18 mouse cellular contexts compared by ENCODE assay signal in genomic region chr13:41846516-41846915, GRCm38 (mm10). TPM values are rescaled to one million over a fixed set of nuclear protein-coding genes. Genes with fewer than 3 reads are reported as not detected.
DNase-seq lines count a peak whose midpoint lies in the region; ATAC-seq and TF ChIP-seq lines count a peak whose summit lies in the region.
"Had no signal": no experiment of that assay in that cellular context is flagged by ENCODE, and none has a peak within 500 bp of the region (broad histone marks: within the 10 kb centered on the region; RNA-seq: fewer than 3 reads in every experiment).

No protein-coding gene starts in this region.

- peaks cover 5% of the 10 kb centered on the region; the same call in 1 of the 2 replicates for H3K4me1 ChIP-seq in heart, embryonic 12.5 days (replicated peaks)
- H3K4me1 ChIP-seq in CH12.LX (ENCODE audit: control insufficient read depth in 1 of 2, insufficient read depth in 2 of 2): peaks cover 20 to 44% of the 10 kb centered on the region in 2 experiments; a peak in 3 of 4 replicates
- no peaks in the 10 kb centered on the region for H3K4me1 ChIP-seq in lung, postnatal 0 days (ENCODE audit: insufficient read depth, low read depth, low read length)
- no peaks in the 10 kb centered on the region for H3K4me1 ChIP-seq in intestine, embryonic 15.5 days (replicated peaks)

- H3K27ac ChIP-seq in heart, embryonic 12.5 days (ENCODE audit: poor library complexity, severe bottlenecking): no peak overlapping the region
- H3K27ac ChIP-seq in CH12.LX (ENCODE audit: insufficient read depth, low read depth): peak overlapping the region; percentile 13
- H3K27ac ChIP-seq in lung, postnatal 0 days (ENCODE audit: low read length): no peak overlapping the region
- no peak overlapping the region for H3K27ac ChIP-seq in intestine, embryonic 15.5 days
- H3K27ac ChIP-seq: embryonic facial prominence, embryonic 13.5 days; hindbrain, embryonic 15.5 days; midbrain, embryonic 15.5 days had no signal

- no peak overlapping the region for H3K4me3 ChIP-seq in heart, embryonic 12.5 days
- H3K4me3 ChIP-seq in CH12.LX (replicated peaks in 1 of 3; ENCODE audit: low read depth in 2 of 3, low read length in 2 of 3, poor library complexity in 1 of 3): peak overlapping the region in 2 of 3 experiments; percentile 26 to 55
- H3K4me3 ChIP-seq in lung, postnatal 0 days (ENCODE audit: low read depth, low read length): no peak overlapping the region
- no peak overlapping the region for H3K4me3 ChIP-seq in intestine, embryonic 15.5 days (replicated peaks)
- H3K4me3 ChIP-seq: embryonic facial prominence, embryonic 13.5 days; hindbrain, embryonic 15.5 days; midbrain, embryonic 15.5 days had no signal

- TF ChIP-seq EP300 in CH12.LX (IDR thresholded peaks at IDR 0.05; ENCODE audit: low read length): no peak
- TF ChIP-seq EP300 in lung, postnatal 0 days (IDR thresholded peaks at IDR 0.05): 0 out of 2 replicates have a peak, but pooled peaks have one; percentile 18

- DNase-seq in heart, adult 18-20 months: peak; percentile 23 to 36
- no peak for DNase-seq in CH12.LX (ENCODE audit: extremely low read depth)
- peak; percentile 59 for DNase-seq in adrenal gland, postnatal 10 days
- peak; percentile 85 for DNase-seq in lung, postnatal 0 days (ENCODE audit: low spot score)
- no peak for DNase-seq in cerebellum, adult 11-12 months
- DNase-seq in right cerebral cortex, adult 18-20 months: no peak
- DNase-seq: cerebellum, adult 2 months; kidney, adult 18-20 months; right cerebral cortex, postnatal 14 days; thymus, adult 18-20 months had no signal

- H3K9ac ChIP-seq in heart, embryonic 12.5 days: no peak overlapping the region
- peak overlapping the region; percentile 72 for H3K9ac ChIP-seq in CH12.LX (ENCODE audit: insufficient read depth, low read depth)
- H3K9ac ChIP-seq in lung, postnatal 0 days (replicated peaks; ENCODE audit: low read depth): no peak overlapping the region
- H3K9ac ChIP-seq in intestine, embryonic 15.5 days: no peak overlapping the region
- H3K9ac ChIP-seq: embryonic facial prominence, embryonic 13.5 days; hindbrain, embryonic 15.5 days; midbrain, embryonic 15.5 days had no signal

- 75% methylated on average over 5 of the region's 5 CpGs for WGBS in heart, embryonic 12.5 days
- WGBS in lung, postnatal 0 days: 47% methylated on average over 5 of the region's 5 CpGs
- WGBS in intestine, embryonic 15.5 days: 83% methylated on average over 5 of the region's 5 CpGs

- TF ChIP-seq CTCF in CH12.LX (conservative IDR thresholded peaks at IDR 0.05 in 1 of 2, IDR thresholded peaks at IDR 0.05 in 1 of 2; ENCODE audit: low read depth in 2 of 2, low read length in 2 of 2): no peak
- no peak for TF ChIP-seq CTCF in lung, postnatal 0 days (IDR thresholded peaks at IDR 0.05)

- no peak for ATAC-seq in heart, embryonic 12.5 days (ENCODE audit: insufficient number of reproducible peaks, low FRiP score)
- ATAC-seq in lung, postnatal 0 days: peak; percentile 82
- no peak for ATAC-seq in intestine, embryonic 15.5 days
- ATAC-seq: midbrain, embryonic 15.5 days had no signal

- no peaks in the 10 kb centered on the region for H3K9me3 ChIP-seq in heart, embryonic 12.5 days (replicated peaks)
- no peaks in the 10 kb centered on the region for H3K9me3 ChIP-seq in CH12.LX (replicated peaks; ENCODE audit: low read length)
- no peaks in the 10 kb centered on the region for H3K9me3 ChIP-seq in lung, postnatal 0 days (ENCODE audit: low read length)
- H3K9me3 ChIP-seq in intestine, embryonic 15.5 days: no peaks in the 10 kb centered on the region
- H3K9me3 ChIP-seq: embryonic facial prominence, embryonic 13.5 days; hindbrain, embryonic 15.5 days; midbrain, embryonic 15.5 days had no signal

- dilution Hi-C loops in CH12.LX (cut with MboI; ENCODE audit: extremely low pct_ligation_motif_present, extremely low pct_unique_long_range_greater_than_20kb, low sequenced_read_pairs): no loop called here

- H3K36me3 ChIP-seq in heart, embryonic 12.5 days: no peaks in the 10 kb centered on the region
- H3K36me3 ChIP-seq in CH12.LX (replicated peaks in 1 of 2; ENCODE audit: control insufficient read depth in 1 of 2, insufficient read depth in 1 of 2, low read length in 1 of 2): no peaks in the 10 kb centered on the region
- no peaks in the 10 kb centered on the region for H3K36me3 ChIP-seq in lung, postnatal 0 days (ENCODE audit: insufficient read depth, low read length)
- H3K36me3 ChIP-seq in intestine, embryonic 15.5 days: no peaks in the 10 kb centered on the region
- H3K36me3 ChIP-seq: embryonic facial prominence, embryonic 13.5 days; hindbrain, embryonic 15.5 days; midbrain, embryonic 15.5 days had no signal

- TF ChIP-seq POLR2A in CH12.LX (IDR thresholded peaks at IDR 0.05; ENCODE audit: low read depth, low read length): no peak

- no peak overlapping the region for H3K4me2 ChIP-seq in heart, embryonic 12.5 days
- H3K4me2 ChIP-seq in CH12.LX (ENCODE audit: insufficient read depth, low read depth, poor library complexity, severe bottlenecking): peak overlapping the region; percentile 55
- no peak overlapping the region for H3K4me2 ChIP-seq in lung, postnatal 0 days (replicated peaks; ENCODE audit: low read depth, low read length)
- H3K4me2 ChIP-seq in intestine, embryonic 15.5 days (replicated peaks): no peak overlapping the region
- H3K4me2 ChIP-seq: embryonic facial prominence, embryonic 13.5 days; hindbrain, embryonic 15.5 days; midbrain, embryonic 15.5 days had no signal

- in situ Hi-C loops in CH12.LX (cut with MboI; ENCODE audit: low pct_ligation_motif_present, low pct_unique_long_range_greater_than_20kb, low sequenced_read_pairs): no loop called here

- TF ChIP-seq RAD21 in CH12.LX (IDR thresholded peaks at IDR 0.05; ENCODE audit: low read depth, low read length): no peak

- H3K79me2 ChIP-seq in CH12.LX (replicated peaks; ENCODE audit: control insufficient read depth, extremely low read depth, insufficient read depth, poor library complexity, severe bottlenecking): peaks cover 10% of the 10 kb centered on the region

- no peaks in the 10 kb centered on the region for H3K27me3 ChIP-seq in heart, embryonic 12.5 days (replicated peaks)
- no peaks in the 10 kb centered on the region for H3K27me3 ChIP-seq in CH12.LX (replicated peaks)
- H3K27me3 ChIP-seq in lung, postnatal 0 days (replicated peaks; ENCODE audit: insufficient read depth, low read length): no peaks in the 10 kb centered on the region
- H3K27me3 ChIP-seq in intestine, embryonic 15.5 days (replicated peaks): no peaks in the 10 kb centered on the region
- H3K27me3 ChIP-seq: embryonic facial prominence, embryonic 13.5 days; hindbrain, embryonic 15.5 days; midbrain, embryonic 15.5 days had no signal

TF ChIP-seq in CH12.LX, 34 proteins besides CTCF, POLR2A, EP300 and RAD21:
- no peak for TF ChIP-seq IRF4 (IDR thresholded peaks at IDR 0.05; ENCODE audit: low read depth, low read length)
- no peak for TF ChIP-seq USF2 (conservative IDR thresholded peaks at IDR 0.05; ENCODE audit: low read depth, low read length)
- no peak for TF ChIP-seq SIN3A (IDR thresholded peaks at IDR 0.05; ENCODE audit: low read length)
- no peak for TF ChIP-seq ETS1 (conservative IDR thresholded peaks at IDR 0.05; ENCODE audit: low read depth, low read length)
- TF ChIP-seq TCF12 (IDR thresholded peaks at IDR 0.05; ENCODE audit: low read depth, low read length): no peak
- no peak for TF ChIP-seq ELF1 (IDR thresholded peaks at IDR 0.05; ENCODE audit: low read depth, low read length)

RNA-seq across cellular contexts. Expression of gene Adtrp, which starts 1.0 kb away (rescaled TPM):
- 1 to 10 TPM in 1 of 2 experiments, under 1 TPM in 1; 0.87 to 6.5 TPM for total RNA-seq in heart, adult 18-20 months (2021)
- polyA plus RNA-seq in heart, embryonic 12.5 days (2016; fragmentation: Nextera tagmentation; extraction: Ambion mirVana): not detected in 2 replicates
- total RNA-seq in CH12.LX (2012; rRNA removed): 37.1 and 39.2 TPM in 2 replicates
- total RNA-seq in CH12.LX (2014; rRNA removed): 2.4 and 4.2 TPM in 2 replicates
- 6.1 and 7.2 TPM in 2 replicates for polyA plus RNA-seq in CH12.LX (2012; ENCODE audit: insufficient read length, low read depth)
- total RNA-seq in adrenal gland, postnatal 10 days (2021): 100 to 1,000 TPM in 1 of 2 experiments, 10 to 100 TPM in 1; 74.8 to 101 TPM
- 0.43 and 0.61 TPM in 2 replicates for polyA plus RNA-seq in lung, postnatal 0 days (2015; fragmentation: Nextera tagmentation; extraction: Ambion mirVana)
- polyA plus RNA-seq in intestine, embryonic 15.5 days (2015; fragmentation: Nextera tagmentation; extraction: Ambion mirVana): 8.7 and 10.0 TPM in 2 replicates
- total RNA-seq: common myeloid progenitor, adult 5-6 weeks; MEL had no signal
- polyA plus RNA-seq: forebrain, embryonic 11.5 days; midbrain, embryonic 15.5 days had no signal

Comparison
In these comparisons a context has a peak if more than half of its experiments do, and no peak if none do; other contexts are left out.
1. DNase-seq: peak in heart, adult 18-20 months (2 of 2), adrenal gland, postnatal 10 days (single experiment) and lung, postnatal 0 days (single experiment); none in CH12.LX (single experiment), cerebellum, adult 11-12 months (single experiment) and right cerebral cortex, adult 18-20 months (single experiment).
2. H3K4me3 ChIP-seq: peak in CH12.LX (2 of 3); none in heart, embryonic 12.5 days (single experiment), lung, postnatal 0 days (single experiment) and intestine, embryonic 15.5 days (single experiment).